Mouse (Mus musculus) small intestine, adult 2 months (tissue): ENCODE measurements at regions not wholly inside any gene's neighbourhood (a gene's known extent, or its start where the extent isn't known, plus 50 kb on each side); places are given as distances from the start of the nearest gene placed in this dataset.

Experiments used
- H3K27ac ChIP-seq: fragments of 200-500 bp; 2 replicates; pipeline ENCODE4 v1.5.1; 2012; ENCODE audit warnings: low read depth, low read length, control low read depth, inconsistent platforms; ENCODE audit not compliant: insufficient read depth
- H3K27me3 ChIP-seq: fragments of 200-500 bp; 2 replicates; pipeline ENCODE4 v1.6.1; 2012; ENCODE audit warnings: mild to moderate bottlenecking, moderate library complexity, low read length, inconsistent platforms; ENCODE audit not compliant: control insufficient read depth, insufficient read depth
- H3K36me3 ChIP-seq: fragments of 200-500 bp; 2 replicates; pipeline ENCODE4 v1.6.1; 2012; ENCODE audit warnings: mild to moderate bottlenecking, low read length, control low read depth, inconsistent platforms; ENCODE audit not compliant: control insufficient read depth, insufficient read depth
- H3K4me1 ChIP-seq: fragments of 200-500 bp; 2 replicates; pipeline ENCODE4 v1.6.1; 2012; ENCODE audit warnings: low read length, inconsistent platforms, mixed read lengths; ENCODE audit not compliant: control insufficient read depth, insufficient read depth, insufficient read length
- H3K4me3 ChIP-seq: fragments of 200-500 bp; 2 replicates; pipeline ENCODE4 v1.5.1; 2012; ENCODE audit warnings: low read depth, mild to moderate bottlenecking, control low read depth, inconsistent platforms, low read length, moderate library complexity
- CTCF ChIP-seq: fragments of 200-500 bp; IDR thresholded peaks from 2 replicates; pipeline ENCODE4 v1.5.1; 2012; ENCODE audit warnings: low read depth, mild to moderate bottlenecking, control low read depth, inconsistent platforms, low read length, moderate library complexity, mixed read lengths; ENCODE audit not compliant: insufficient replicate concordance, insufficient read length; ENCODE audit errors: extremely low read depth
- POLR2A ChIP-seq: fragments of 200-500 bp; IDR thresholded peaks from 2 replicates; pipeline ENCODE4 v1.6.1; 2012; ENCODE audit warnings: low read depth, mild to moderate bottlenecking, control low read depth, inconsistent platforms, low read length, moderate library complexity
- WGBS: fragments of 180-500 bp; shearing (Covaris S2); methylation state at CpG from one replicate; pipeline ENCODE4 v1.1.7; 2018; 5-methylcytosine and 5-hydroxymethylcytosine counted together

- Histone ChIP-seq H3K36me3 (no peaks in the 10 kb centered on the region), H3K27me3 (no peaks in the 10 kb centered on the region), H3K4me1 (no peaks in the 10 kb centered on the region), H3K4me3 (no peak overlapping the region), H3K27ac (no peak overlapping the region)
- TF ChIP-seq CTCF (no peak), POLR2A (no peak)
- 70% methylated on average over 7 of the region's 7 CpGs for WGBS
Observed at GRCm38 (mm10) chr11:84659370-84659937, 134.1 kb upstream of the Lhx1 start.

GRCm38 (mm10) chr11:84653481-84653880 is 128.1 kb upstream of the Lhx1 start:
- WGBS = 33% methylated on average over 8 of the region's 8 CpGs
- H3K4me1 ChIP-seq = no peaks in the 10 kb centered on the region
- no peak overlapping the region for H3K27ac ChIP-seq
- no peak overlapping the region for H3K4me3 ChIP-seq
- TF ChIP-seq CTCF = no peak
- no peak for TF ChIP-seq POLR2A
- no peaks in the 10 kb centered on the region for H3K36me3 ChIP-seq
- H3K27me3 ChIP-seq = no peaks in the 10 kb centered on the region

GRCm38 (mm10) chr11:84648899-84649298 is 123.6 kb upstream of the Lhx1 start:
- Histone ChIP-seq H3K27me3 (no peaks in the 10 kb centered on the region), H3K36me3 (no peaks in the 10 kb centered on the region), H3K4me1 (no peaks in the 10 kb centered on the region), H3K4me3 (no peak overlapping the region), H3K27ac (no peak overlapping the region)
- 87% methylated on average over 5 of the region's 5 CpGs for WGBS
- TF ChIP-seq CTCF (no peak), POLR2A (no peak)

DNA sequence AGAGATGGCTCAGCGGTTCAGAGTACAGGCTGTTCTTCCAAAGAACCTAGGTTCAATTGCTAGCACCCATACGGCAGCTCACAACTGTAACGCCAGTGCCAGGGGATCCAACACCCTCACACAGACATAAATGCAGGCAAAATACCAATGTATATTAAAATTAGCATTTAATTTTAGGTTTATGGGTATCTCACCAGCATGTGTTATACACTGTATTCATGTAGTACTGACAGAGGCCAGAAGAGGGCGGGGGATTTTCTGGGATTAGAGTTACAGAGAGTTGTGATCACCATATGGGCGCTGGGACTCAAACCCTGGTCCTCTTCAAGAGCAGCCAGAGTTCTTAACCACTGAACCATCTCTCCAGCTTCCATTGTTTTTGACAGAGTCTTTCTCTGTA is 121.8 kb upstream of the Lhx1 start:
- H3K27ac ChIP-seq = no peak overlapping the region
- no peaks in the 10 kb centered on the region for H3K36me3 ChIP-seq
- H3K4me3 ChIP-seq = no peak overlapping the region
- 90% methylated on average over 5 of the region's 5 CpGs for WGBS
- H3K27me3 ChIP-seq = peaks cover 10% of the 10 kb centered on the region
- TF ChIP-seq POLR2A = no peak
- no peak for TF ChIP-seq CTCF
- H3K4me1 ChIP-seq = no peaks in the 10 kb centered on the region

DNA sequence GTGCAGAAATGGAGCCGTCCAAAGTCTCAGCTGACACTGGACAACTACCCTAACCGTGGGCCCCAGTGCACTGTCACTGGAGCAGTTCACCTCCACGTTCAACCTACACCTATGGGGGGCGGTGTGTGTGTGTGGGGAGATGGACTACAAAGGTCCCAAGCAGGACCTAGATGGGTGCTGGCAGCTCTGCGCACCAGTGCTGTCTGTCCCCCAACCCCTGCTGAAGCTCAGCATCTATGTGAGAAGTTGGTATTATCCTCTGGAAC is 117.7 kb upstream of the Lhx1 start:
- peaks cover 13% of the 10 kb centered on the region for H3K27me3 ChIP-seq
- no peak overlapping the region for H3K27ac ChIP-seq
- 41% methylated on average over 5 of the region's 5 CpGs for WGBS

DNA sequence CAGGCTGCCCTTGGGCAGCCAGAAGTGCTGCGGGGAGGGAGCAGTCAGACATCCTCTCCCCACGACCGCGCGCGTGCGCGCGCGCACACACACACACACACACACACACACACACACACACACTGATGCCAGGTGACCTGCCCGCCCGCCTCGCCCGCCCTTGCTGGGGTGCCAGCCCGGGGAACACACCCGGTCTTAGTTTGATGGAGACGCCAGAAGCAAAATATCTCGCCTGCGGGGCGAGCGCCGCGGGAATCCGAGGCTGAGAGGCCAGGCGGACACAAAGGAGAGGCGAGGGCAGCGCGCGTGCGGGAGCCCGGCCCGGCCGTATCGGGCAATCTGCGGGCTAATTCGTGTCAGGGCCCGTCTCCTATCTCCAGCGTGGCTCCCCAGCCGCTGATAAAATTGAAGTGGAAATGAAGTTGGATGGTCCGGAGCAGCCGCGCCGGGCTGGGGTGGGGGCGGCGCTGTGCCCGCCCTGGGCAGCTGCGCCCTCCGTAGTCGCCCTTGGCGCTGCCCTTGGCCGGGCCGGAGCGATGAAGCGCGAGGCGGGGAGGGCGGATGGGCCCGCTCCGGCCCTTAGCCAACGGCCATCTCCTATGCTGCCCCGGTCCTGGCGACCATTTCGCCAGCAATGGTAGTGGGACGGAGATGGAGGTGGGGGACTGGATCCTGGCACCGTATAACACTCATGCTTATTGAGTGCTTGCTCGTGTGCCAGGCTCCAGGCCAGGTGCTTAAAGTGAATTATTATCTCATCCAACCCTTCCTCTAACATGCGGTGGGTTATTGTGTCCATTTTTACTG is 117.2 kb upstream of the Lhx1 start:
- Histone ChIP-seq H3K27me3 (peaks cover 13% of the 10 kb centered on the region), H3K4me3 (no peak overlapping the region), H3K27ac (no peak overlapping the region), H3K4me1 (no peaks in the 10 kb centered on the region), H3K36me3 (no peaks in the 10 kb centered on the region)
- no peak for TF ChIP-seq POLR2A
- no peak for TF ChIP-seq CTCF
- 6% methylated on average over 67 of the region's 67 CpGs for WGBS

More for the DNA sequence above, 117.7 kb upstream of the Lhx1 start:
- H3K36me3 ChIP-seq = no peaks in the 10 kb centered on the region
- no peak for TF ChIP-seq CTCF
- no peak for TF ChIP-seq POLR2A
- H3K4me3 ChIP-seq = no peak overlapping the region
- H3K4me1 ChIP-seq = no peaks in the 10 kb centered on the region

DNA sequence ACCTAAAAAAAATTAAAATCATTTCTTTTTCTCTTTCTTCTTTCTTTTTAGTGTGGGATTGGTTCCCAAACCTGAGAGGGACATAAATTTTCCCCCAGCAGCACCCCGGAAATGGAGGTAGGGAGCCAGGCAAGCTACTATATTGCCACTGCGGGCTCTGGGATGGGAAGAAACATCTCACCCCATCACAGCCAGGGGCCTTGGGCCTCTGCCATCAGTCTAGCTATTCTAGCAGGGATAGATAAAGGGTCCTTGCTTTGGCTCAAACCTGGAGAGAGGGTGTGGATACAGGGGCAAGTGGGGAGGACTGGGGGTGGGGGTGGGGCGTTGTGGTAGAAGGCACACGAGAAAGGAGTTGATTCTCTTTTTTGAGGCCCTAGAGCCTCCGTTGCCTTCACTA is 116.3 kb upstream of the Lhx1 start:
- Histone ChIP-seq H3K27me3 (peaks cover 13% of the 10 kb centered on the region), H3K4me1 (no peaks in the 10 kb centered on the region)
- 42% methylated on average over 5 of the region's 5 CpGs for WGBS

More for the DNA sequence above, 116.3 kb upstream of the Lhx1 start:
- no peak overlapping the region for H3K4me3 ChIP-seq
- H3K36me3 ChIP-seq = no peaks in the 10 kb centered on the region
- no peak for TF ChIP-seq POLR2A
- no peak for TF ChIP-seq CTCF
- H3K27ac ChIP-seq = no peak overlapping the region
